Mouse (Mus musculus) embryonic facial prominence, embryonic 10.5 days (tissue): ENCODE measurements around the gene Wnk2. TPM values are rescaled to one million over a fixed set of nuclear protein-coding genes. Genes with fewer than 3 reads are reported as not detected.
A peak's percentile ranks its signal among the peaks of the same experiment; 100 is the strongest.

ENCODE experiments used
- DNase-seq: peaks from one replicate; pipeline ENCODE4 v3.0.0-alpha.2; 2017; ENCODE audit warnings: low spot score
- H3K27ac ChIP-seq: fragments of 300-500 bp; sonication (generic); replicated peaks from 2 replicates; pipeline ENCODE4 v1.5.1; 2016; ENCODE audit warnings: mild to moderate bottlenecking
- H3K27me3 ChIP-seq: fragments of 300-500 bp; sonication (generic); replicated peaks from 2 replicates; pipeline ENCODE4 v1.6.1; 2016; ENCODE audit warnings: low read depth, mild to moderate bottlenecking; ENCODE audit not compliant: poor library complexity, severe bottlenecking
- H3K36me3 ChIP-seq: fragments of 300-500 bp; sonication (generic); replicated peaks from 2 replicates; pipeline ENCODE4 v1.6.1; 2016; ENCODE audit warnings: mild to moderate bottlenecking, moderate library complexity
- H3K4me1 ChIP-seq: fragments of 300-500 bp; sonication (generic); 2 replicates; pipeline ENCODE4 v1.6.1; 2016
- H3K4me3 ChIP-seq: fragments of 300-500 bp; sonication (generic); 2 replicates; pipeline ENCODE4 v1.5.1; 2016; ENCODE audit warnings: mild to moderate bottlenecking, moderate library complexity
- H3K9me3 ChIP-seq: fragments of 300-500 bp; sonication (generic); 2 replicates; pipeline ENCODE4 v1.6.1; 2016; ENCODE audit warnings: mild to moderate bottlenecking
- WGBS: fragments of 180-500 bp; shearing (Covaris S2); methylation state at CpG from one replicate; pipeline ENCODE4 v1.1.7; 2016; 5-methylcytosine and 5-hydroxymethylcytosine counted together
- polyA plus RNA-seq: library from polyadenylated mRNA; unstranded; fragments of >200 nt; fragmentation: Nextera tagmentation; extraction: Ambion mirVana; gene quantifications from 2 replicates; pipeline ENCODE4 v1.2.1, GENCODE M21; 2016

Wnk2 gene
- polyA plus RNA-seq, 1 experiment from 2014 or later = 2.8 TPM

- Histone ChIP-seq H3K27ac (peak overlapping the region; percentile 63; the same call in 1 of the 2 replicates), H3K9me3 (no peaks in the 10 kb centered on the region), H3K36me3 (no peaks in the 10 kb centered on the region), H3K27me3 (no peaks in the 10 kb centered on the region), H3K4me1 (peaks cover 56% of the 10 kb centered on the region), H3K4me3 (no peak overlapping the region)
- no peak for DNase-seq
- WGBS = 74% methylated on average over 4 of the region's 4 CpGs
These were observed 16.4 kb downstream of the Wnk2 start for GRCm38 (mm10) chr13:49131342-49131855.

DNA sequence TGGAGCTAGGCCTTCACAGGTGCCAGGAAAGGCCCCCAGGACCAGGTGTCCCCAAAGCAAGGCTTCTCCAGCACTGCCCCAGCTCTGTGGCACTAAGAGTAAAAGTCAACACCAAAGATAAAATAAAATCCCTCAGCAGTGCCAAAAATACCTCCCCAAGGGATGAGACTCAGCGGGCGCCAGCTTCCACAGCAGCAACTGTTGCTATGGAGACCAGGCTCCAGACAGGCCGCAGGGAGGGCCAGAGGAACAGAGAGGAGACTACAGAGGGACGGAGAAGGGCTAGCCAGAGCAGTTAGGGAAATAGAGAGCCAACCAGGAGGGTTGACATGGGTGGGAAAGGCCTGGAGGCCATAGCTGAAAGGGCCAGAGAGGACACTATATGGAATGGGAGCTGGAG, 18.0 kb downstream of the Wnk2 start:
- 16% methylated on average over 4 of the region's 4 CpGs for WGBS
- H3K4me1 ChIP-seq = peaks cover 51% of the 10 kb centered on the region

GRCm38 (mm10) chr13:49129154-49129553, 18.7 kb downstream of the Wnk2 start:
- Histone ChIP-seq H3K27ac (no peak overlapping the region), H3K4me3 (no peak overlapping the region), H3K9me3 (no peaks in the 10 kb centered on the region), H3K27me3 (no peaks in the 10 kb centered on the region), H3K36me3 (no peaks in the 10 kb centered on the region), H3K4me1 (peaks cover 51% of the 10 kb centered on the region)
- DNase-seq = no peak
- WGBS = 91% methylated on average over 1 of the region's 1 CpGs

More for the DNA sequence above, 18.0 kb downstream of the Wnk2 start:
- no peaks in the 10 kb centered on the region for H3K27me3 ChIP-seq
- H3K36me3 ChIP-seq = no peaks in the 10 kb centered on the region
- no peak overlapping the region for H3K27ac ChIP-seq
- H3K9me3 ChIP-seq = no peaks in the 10 kb centered on the region
- no peak for DNase-seq
- H3K4me3 ChIP-seq = no peak overlapping the region

DNA sequence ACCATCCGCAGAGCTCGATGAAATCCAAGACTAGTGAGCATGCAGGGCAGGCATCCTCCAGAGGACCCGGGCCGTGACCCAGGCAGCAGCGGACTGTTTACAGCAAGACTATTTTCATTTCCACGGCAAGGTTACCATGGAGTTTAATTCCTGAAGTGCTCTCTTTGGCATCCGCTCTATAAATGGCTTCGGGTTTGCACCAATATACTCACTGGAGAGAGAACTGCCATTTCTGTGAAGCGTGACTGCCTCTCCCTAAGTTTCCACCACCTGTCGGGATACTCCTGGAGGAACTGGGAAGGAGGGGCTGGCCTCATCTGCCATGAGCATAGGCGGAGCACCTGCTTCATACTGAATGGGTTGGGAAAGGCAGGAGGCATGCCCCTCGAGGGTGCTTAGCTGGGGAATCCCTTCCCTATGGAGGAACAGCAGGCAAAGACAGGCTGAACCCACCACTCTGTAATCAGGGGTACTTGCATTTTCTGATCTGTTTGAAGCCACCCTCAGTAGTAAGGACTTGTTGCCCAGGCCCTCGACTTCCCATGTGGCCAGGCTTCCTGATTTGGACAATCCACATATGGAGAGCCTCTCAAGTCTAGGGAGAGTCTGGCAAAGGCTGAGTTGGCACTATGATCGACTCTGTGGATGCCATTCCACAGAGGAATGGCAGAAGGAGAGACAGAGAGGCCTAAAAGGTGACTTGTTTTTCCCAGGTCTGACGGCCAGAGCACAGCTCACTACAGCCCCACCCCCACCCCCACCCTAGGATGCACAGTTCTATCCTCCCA, 19.8 kb downstream of the Wnk2 start:
- no peak overlapping the region for H3K4me3 ChIP-seq
- no peak for DNase-seq
- H3K4me1 ChIP-seq = peaks cover 51% of the 10 kb centered on the region
- no peaks in the 10 kb centered on the region for H3K27me3 ChIP-seq
- H3K9me3 ChIP-seq = no peaks in the 10 kb centered on the region
- no peak overlapping the region; the same call in 1 of the 2 replicates for H3K27ac ChIP-seq
- no peaks in the 10 kb centered on the region for H3K36me3 ChIP-seq
- WGBS = 61% methylated on average over 15 of the region's 15 CpGs

GRCm38 (mm10) chr13:49122106-49122505, 25.7 kb downstream of the Wnk2 start:
- H3K4me3 ChIP-seq = no peak overlapping the region
- H3K4me1 ChIP-seq = peaks cover 4% of the 10 kb centered on the region; the same call in 1 of the 2 replicates
- H3K36me3 ChIP-seq = no peaks in the 10 kb centered on the region
- H3K27me3 ChIP-seq = no peaks in the 10 kb centered on the region
- H3K9me3 ChIP-seq = no peaks in the 10 kb centered on the region
- DNase-seq = no peak
- 84% methylated on average over 4 of the region's 4 CpGs for WGBS
- H3K27ac ChIP-seq = no peak overlapping the region

- H3K4me3 ChIP-seq = no peak overlapping the region
- no peak for DNase-seq
- no peaks in the 10 kb centered on the region for H3K9me3 ChIP-seq
- no peaks in the 10 kb centered on the region for H3K36me3 ChIP-seq
- no peaks in the 10 kb centered on the region for H3K27me3 ChIP-seq
- 89% methylated on average over 8 of the region's 8 CpGs for WGBS
- H3K4me1 ChIP-seq = peaks cover 4% of the 10 kb centered on the region; the same call in 1 of the 2 replicates
- H3K27ac ChIP-seq = no peak overlapping the region
These were observed 30.3 kb downstream of the Wnk2 start for GRCm38 (mm10) chr13:49117563-49117962.

DNA sequence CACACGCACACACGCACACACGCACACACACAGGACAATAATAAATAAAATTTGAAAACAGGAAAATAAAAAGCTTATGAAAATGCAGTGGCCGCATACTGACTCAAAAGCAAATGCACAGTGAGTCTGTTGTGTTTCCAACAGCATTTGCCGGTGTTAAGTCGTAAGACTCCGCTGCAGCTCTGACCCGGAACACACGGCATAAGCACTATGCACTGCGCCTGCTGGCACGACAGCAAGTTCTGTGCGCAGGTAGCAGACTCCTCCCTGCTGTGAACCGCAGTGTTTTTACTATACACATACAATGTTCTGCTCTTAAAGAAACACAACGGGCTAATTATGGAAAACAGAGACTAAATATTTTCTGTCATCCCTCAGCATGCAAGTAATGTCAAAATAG, 32.9 kb downstream of the Wnk2 start:
- peaks cover under 1% of the 10 kb centered on the region; the same call in 1 of the 2 replicates for H3K4me1 ChIP-seq
- no peak overlapping the region for H3K27ac ChIP-seq
- H3K4me3 ChIP-seq = no peak overlapping the region
- 88% methylated on average over 14 of the region's 14 CpGs for WGBS
- no peaks in the 10 kb centered on the region for H3K9me3 ChIP-seq
- DNase-seq = no peak
- H3K27me3 ChIP-seq = no peaks in the 10 kb centered on the region
- H3K36me3 ChIP-seq = no peaks in the 10 kb centered on the region

GRCm38 (mm10) chr13:49114116-49114515, 33.7 kb downstream of the Wnk2 start:
- Histone ChIP-seq H3K27ac (no peak overlapping the region), H3K36me3 (no peaks in the 10 kb centered on the region), H3K9me3 (no peaks in the 10 kb centered on the region), H3K4me3 (no peak overlapping the region), H3K27me3 (no peaks in the 10 kb centered on the region), H3K4me1 (no peaks in the 10 kb centered on the region)
- 63% methylated on average over 4 of the region's 4 CpGs for WGBS
- DNase-seq = no peak

DNA sequence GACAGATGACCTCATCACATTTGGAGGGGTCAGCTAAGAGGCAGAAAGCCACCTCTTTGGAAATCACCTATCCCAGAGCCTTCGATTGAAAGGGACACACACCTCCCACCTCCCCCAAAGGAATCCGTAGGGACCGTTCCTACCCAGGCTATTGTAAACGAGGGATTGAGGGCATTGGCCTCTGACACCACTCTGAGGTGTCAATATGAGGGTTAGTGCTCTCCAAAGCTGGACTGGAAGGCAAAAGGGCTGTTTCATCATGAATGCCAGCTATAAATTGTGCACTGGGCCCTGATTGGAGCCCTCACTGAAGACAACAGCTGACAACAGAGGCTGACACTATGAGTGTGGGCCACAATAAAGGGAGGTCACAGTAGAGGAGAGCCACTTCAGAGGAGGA, 34.5 kb downstream of the Wnk2 start:
- H3K27me3 ChIP-seq = no peaks in the 10 kb centered on the region
- WGBS = 72% methylated on average over 4 of the region's 4 CpGs
- no peak overlapping the region for H3K27ac ChIP-seq
- H3K4me1 ChIP-seq = no peaks in the 10 kb centered on the region
- H3K9me3 ChIP-seq = no peaks in the 10 kb centered on the region
- H3K4me3 ChIP-seq = no peak overlapping the region
- no peak for DNase-seq
- H3K36me3 ChIP-seq = no peaks in the 10 kb centered on the region

DNA sequence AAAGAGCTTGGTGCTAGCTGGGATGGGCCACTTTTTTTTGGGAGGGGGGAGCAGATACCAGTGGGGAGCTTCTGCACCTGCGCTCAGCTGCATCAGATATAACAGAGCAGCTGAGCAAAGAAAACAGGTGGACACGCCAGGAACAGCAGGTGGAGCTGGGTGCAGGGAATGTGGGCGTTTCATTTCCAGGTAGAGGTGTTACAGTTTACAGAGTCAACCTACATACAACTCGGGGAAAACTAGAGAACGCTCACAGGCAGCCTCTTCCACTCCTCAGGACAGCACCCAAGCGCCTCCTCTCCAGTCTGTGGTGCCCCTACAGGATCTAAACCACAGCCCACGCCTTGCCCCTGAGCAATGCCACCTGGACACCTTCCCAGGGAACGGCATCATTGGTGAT, 35.2 kb downstream of the Wnk2 start:
- WGBS = 84% methylated on average over 8 of the region's 8 CpGs

GRCm38 (mm10) chr13:49109665-49110064, 38.1 kb downstream of the Wnk2 start:
- Histone ChIP-seq H3K27ac (no peak overlapping the region), H3K4me3 (no peak overlapping the region), H3K9me3 (peaks cover 3% of the 10 kb centered on the region; the same call in 1 of the 2 replicates), H3K4me1 (no peaks in the 10 kb centered on the region), H3K36me3 (peaks cover 8% of the 10 kb centered on the region; the same call in 1 of the 2 replicates), H3K27me3 (no peaks in the 10 kb centered on the region)
- 73% methylated on average over 3 of the region's 3 CpGs for WGBS
- no peak for DNase-seq

More for the DNA sequence above, 35.2 kb downstream of the Wnk2 start:
- no peaks in the 10 kb centered on the region for H3K9me3 ChIP-seq
- no peaks in the 10 kb centered on the region for H3K4me1 ChIP-seq
- no peak overlapping the region for H3K4me3 ChIP-seq
- H3K27me3 ChIP-seq = no peaks in the 10 kb centered on the region
- no peak for DNase-seq
- no peak overlapping the region for H3K27ac ChIP-seq
- no peaks in the 10 kb centered on the region for H3K36me3 ChIP-seq

GRCm38 (mm10) chr13:49108119-49108846, 39.5 kb downstream of the Wnk2 start:
- 90% methylated on average over 8 of the region's 8 CpGs for WGBS
- no peak overlapping the region for H3K27ac ChIP-seq
- no peaks in the 10 kb centered on the region for H3K27me3 ChIP-seq
- peaks cover 8% of the 10 kb centered on the region; the same call in 1 of the 2 replicates for H3K36me3 ChIP-seq
- no peak overlapping the region for H3K4me3 ChIP-seq
- peaks cover 3% of the 10 kb centered on the region; the same call in 1 of the 2 replicates for H3K9me3 ChIP-seq
- H3K4me1 ChIP-seq = peaks cover 7% of the 10 kb centered on the region; the same call in 1 of the 2 replicates
- no peak for DNase-seq
